Mouse (Mus musculus) adrenal gland (tissue): ENCODE measurements around the gene Tsr3.

Source experiments
- intact Hi-C: fragments of 180-260 bp; cut with DNase I; formaldehyde crosslinking; loops from one replicate; pipeline ENCODE4 v1.15.1; 2025

Tsr3 gene

GRCm38 (mm10) chr17:25243131-25243780 lies 3.3 kb downstream of the Tsr3 start:
- intact Hi-C loops = no loop called here

DNA sequence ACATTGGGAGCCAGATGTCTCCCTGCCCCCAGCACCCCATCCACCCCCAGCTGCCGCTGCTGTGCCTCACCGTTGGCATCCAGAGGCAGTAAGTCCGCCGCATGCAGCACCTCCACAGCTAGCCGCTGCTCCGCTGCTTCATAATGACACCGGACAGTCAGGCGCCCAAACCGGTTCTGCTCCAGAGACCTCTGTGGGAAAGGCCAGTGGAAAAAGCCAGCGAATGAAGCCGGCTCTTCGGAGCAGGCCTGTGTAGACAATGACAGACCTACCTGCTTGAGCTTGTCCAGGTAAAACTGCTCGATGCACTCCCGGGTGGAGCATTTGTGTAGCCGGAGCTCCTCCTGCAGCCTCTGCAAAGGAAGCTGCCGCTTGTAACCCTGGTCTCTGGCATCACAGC lies 4.3 kb downstream of the Tsr3 start:
- intact Hi-C loops = no loop called here

DNA sequence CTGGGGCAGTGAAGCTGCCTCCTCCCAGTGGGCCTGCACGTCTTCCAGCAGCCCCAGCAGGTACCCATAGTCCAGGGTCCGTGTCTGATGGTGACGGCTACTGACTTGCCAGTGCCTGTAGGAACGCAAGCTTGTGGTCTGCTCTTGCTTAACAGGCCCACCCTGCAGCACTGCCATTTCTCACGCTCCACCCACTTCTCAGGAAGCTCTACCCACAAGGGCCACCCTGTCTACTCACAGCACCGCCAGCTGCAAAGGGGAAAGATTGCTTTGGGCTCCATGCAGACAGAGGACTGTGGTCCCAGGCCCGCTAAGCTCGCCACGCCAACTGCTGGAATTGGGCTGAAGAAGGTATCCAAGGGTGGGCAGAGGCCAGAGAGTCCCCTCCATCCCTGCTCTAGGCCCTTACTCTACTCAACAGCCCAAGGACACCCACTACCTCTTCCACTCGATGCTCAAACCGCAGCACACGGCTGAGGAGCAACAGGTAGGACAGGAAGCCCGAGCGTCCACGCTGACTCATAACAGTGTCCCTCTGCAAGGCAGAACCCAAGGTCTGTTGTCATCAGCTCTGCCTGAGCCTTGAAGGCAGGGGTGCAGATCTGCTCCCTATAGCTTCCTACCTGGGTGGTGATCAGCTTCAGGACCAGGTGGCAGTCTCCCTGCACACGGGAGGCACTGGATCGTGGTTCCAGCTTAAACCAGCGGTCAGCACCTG lies 8.2 kb downstream of the Tsr3 start:
- intact Hi-C loops = no loop called here

DNA sequence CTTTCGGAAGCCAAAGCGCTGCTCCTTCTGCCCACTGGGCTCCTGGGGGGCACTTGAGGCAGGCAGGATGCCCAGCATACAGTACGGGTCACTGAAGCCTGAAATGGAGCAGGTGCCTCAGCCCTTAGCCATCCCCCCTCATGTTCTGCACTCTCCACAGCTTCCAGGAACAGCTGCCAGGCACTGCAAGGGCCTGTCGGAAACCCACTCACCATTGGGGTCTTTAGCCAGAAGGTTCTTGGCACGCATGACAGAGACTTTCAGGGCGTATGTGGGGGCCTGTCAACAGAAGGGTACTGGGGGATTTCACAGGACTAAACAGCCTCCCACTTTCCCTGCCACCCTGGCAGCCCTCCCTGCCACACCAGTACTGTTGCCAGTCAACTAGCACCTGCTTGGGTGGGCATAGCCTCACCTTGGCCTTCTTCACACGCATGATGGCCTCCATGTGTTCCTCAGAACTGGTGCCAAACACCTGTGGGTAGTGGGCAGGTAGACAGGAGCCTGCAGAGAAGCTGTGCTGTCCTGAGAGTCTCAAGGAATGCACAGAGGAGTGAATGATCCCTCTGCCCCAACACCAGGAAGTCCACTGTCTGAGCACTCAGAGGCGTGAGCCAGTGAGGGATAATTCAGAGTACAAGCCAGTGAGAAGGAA lies 10.3 kb downstream of the Tsr3 start:
- intact Hi-C loops = no loop called here

- intact Hi-C loops = no loop called here
These were observed 12.7 kb downstream of the Tsr3 start for GRCm38 (mm10) chr17:25252643-25253042.

- intact Hi-C loops = no loop called here
These were observed 13.8 kb downstream of the Tsr3 start for GRCm38 (mm10) chr17:25253760-25254159.

GRCm38 (mm10) chr17:25255110-25255509 lies 15.1 kb downstream of the Tsr3 start:
- intact Hi-C loops = no loop called here

DNA sequence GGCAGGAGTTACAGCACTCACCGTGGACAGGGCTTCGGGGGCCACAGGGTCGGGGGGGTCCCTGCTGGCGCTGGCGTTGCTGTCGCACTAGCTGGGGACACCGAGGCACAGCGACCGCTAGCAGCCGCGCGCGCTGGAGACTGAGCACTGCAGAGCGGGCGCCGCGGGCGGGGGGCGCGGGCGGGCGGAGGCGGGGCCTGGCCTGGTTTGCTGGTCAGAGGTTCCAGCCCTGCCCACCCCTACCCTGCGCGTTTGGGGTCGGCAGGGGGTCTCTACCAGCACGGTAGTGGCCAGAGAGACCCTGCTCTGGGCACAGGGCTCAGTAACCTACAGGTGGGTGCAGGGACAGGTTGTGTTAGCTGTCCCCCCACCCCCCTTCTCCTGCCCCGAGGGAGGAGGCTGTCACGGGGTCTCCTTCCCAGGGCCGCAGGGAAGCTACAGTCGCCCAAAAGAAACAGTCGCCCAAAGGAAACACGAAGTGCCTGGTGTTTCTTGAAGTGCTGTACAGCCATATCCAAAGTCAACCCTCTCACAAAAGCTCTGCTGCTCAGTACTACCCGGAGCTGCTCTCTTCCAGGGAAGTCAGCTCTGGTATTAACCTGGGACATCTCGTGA lies 16.3 kb downstream of the Tsr3 start, which contains the start of gene Baiap3:
TSS of gene Baiap3 (minus strand) at position 225 of the 615 bp plus-strand sequence.
- intact Hi-C loops = no loop called here

DNA sequence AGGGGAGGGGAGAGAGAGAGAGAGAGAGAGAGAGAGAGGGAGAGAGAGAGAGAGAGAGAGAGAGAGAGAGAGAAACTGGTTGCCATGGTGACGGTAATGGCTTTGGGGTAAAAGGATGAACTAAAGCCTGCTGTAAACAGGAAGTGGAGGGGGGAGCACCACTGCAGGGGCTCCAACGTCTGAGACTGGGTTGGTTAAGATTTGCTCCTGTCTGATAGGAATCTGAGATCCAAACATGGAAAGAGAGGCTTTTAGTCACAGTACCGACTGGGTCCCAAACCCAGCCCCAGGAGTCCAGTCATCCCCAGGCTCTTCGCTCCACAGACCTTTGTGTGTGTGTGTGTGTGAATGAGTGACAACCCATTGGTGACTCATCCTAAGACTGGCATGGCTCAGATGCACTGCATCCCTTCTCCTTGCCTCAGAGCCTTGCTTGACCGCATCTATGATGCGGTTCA lies 17.9 kb downstream of the Tsr3 start:
- intact Hi-C loops = no loop called here

GRCm38 (mm10) chr17:25264453-25264852 lies 24.5 kb downstream of the Tsr3 start:
- intact Hi-C loops = no loop called here

DNA sequence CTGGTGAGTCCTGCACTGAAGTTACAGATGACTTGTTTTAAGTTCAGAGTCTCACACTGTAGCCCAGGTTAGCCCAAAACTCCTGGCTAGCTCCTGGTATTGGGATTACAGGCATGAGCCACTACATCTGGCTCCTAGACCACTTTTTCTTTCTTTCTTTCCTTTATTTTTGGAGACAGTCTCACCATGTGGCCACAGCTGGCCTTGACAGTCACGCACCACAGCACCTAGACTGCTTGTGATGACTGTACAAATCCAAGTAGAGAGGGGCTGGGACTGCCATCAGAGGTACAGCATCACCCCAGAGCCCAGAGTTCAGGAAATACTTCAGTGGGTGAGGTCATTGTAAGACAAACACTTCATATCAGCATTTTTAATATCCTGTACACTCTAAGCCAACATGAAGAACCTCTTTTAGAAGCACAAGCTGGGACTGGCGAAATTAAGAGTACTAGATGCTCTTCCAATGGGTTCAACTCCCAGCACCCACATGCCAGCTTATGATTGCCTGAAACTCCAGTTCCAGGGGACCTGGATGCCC lies 30.9 kb downstream of the Tsr3 start:
- intact Hi-C loops = loop anchor here (5.0 kb wide), 2 partner anchors 79 to 149 kb away; partner anchors contain the start of gene Ptx4

GRCm38 (mm10) chr17:25272326-25272725 lies 32.4 kb downstream of the Tsr3 start:
- intact Hi-C loops = loop anchor here (5.0 kb wide), 2 partner anchors 80 to 150 kb away; partner anchors contain the start of gene Ptx4

DNA sequence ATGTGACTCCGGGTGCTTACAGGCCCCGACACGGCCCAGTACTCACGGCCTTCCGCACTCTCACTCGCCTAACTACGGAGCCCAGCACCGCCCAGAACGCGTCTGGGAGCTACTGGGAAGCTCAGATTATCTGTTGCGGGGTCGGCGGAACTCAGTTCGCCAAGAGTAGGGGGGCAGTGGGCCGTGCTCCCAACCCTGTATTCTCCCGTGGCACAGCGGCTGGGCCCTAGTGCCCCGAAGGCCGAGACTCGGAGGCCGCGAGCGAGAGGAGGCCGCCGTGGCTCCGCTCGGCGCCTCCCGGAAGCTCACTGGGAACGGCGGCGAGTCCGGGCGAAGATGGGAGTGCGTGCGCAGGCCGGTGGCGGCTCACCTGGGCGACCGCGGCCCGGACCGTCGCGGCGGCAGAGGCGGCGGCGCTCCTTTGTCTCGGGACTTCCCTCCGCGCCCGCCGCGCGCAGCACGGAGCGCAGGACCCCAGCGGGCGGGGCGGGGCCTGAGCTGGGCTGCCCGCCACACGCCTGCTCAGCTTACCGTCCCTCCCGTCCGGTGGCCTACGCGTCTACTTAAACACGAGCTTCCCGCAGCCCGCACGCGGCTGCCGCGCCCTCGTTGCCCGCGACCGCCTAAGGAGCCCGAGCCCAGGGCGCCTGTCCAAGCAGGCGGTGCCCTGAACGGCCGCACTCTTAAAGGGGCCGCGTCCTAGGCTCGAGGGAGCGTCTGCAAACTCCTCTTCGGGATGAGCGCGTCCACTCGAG lies 33.2 kb downstream of the Tsr3 start:
- intact Hi-C loops = loop anchor here (5.0 kb wide), 2 partner anchors 81 to 151 kb away; partner anchors contain the start of gene Ptx4

DNA sequence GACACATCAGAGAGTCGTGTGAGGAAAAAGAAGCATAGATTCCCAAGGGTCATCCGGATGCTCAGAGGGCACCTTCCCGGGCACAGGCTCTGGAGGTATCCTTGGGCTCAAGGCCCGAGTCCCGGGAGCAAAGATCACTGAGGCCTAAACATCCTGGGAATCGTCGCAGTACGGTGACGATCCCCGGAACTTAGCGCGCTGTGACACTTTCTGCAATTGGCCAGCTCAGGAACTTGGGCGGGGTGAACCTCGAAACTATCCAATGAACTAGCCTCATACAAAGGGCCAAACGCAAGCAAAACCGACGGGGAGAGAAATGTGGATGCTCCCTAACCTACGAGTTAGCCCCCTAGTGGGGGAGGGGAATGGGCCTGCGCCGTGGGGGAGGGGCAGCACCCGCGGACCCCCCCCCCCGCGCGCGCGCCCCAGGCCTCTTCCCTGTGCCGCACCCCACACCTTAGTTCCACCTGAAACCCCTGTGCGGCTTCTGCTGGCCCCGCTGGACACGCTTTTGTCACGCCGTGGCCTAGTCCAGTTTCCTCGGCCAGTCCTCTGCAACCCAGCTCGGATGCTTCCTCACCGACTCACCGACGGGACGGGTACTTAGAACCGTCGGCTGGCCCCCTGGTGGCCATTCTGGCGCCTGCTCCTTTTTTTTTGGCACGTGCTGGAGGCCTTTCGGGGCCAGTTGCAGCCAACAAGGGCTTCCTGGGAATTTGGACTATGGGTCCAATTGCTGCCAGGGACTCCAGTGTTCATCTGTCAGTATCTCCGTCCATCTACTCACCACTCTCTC lies 33.9 kb downstream of the Tsr3 start:
- intact Hi-C loops = loop anchor here (5.0 kb wide), 2 partner anchors 82 to 152 kb away; partner anchors contain the start of gene Ptx4

- intact Hi-C loops = loop anchor here (5.0 kb wide), 2 partner anchors 82 to 152 kb away; partner anchors contain the start of gene Ptx4
These were observed 34.8 kb downstream of the Tsr3 start, which contains the start of gene Ube2i for GRCm38 (mm10) chr17:25274571-25275346. Gene Ube2i, minus strand, starts transcription at chr17:25274622.

DNA sequence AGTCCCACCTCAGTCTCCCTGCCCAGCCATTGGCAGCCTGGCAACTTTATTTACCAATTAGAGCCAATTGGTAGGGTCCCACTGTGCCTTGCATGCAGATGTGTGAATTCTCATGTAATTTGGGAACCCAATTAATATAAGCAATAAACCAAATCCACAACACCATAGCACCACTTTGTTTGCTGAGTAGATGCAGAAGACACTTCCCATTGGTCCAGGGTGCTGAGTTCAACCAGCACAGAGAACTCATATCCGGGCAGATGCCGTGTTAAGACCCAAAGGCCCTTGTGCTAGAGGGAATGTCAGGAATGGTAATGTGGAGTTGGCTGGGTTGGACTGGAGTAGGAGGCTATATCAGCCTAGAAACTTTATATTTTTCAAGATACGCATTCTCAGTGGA lies 35.9 kb downstream of the Tsr3 start:
- intact Hi-C loops = no loop called here

DNA sequence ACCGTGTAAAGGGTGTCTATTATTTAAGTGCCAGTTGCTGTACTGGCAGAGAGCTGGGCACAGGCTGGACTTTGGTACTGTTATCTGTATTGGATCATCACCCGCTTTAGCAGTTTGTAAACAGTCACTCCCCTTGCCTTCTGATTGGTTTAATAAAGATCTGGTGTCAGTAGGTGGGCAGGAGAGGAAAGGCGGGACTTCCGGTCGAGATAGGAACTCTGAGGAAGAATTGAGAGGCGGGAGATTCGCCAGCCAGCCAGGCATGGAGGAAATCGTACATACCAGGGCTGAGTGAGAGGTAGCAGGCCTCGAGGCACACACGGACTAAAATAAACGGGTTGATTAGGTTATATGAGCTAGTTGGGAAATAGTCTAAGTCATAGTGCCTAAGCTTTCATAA lies 42.2 kb downstream of the Tsr3 start:
- intact Hi-C loops = no loop called here

GRCm38 (mm10) chr17:25285033-25285432 lies 45.1 kb downstream of the Tsr3 start:
- intact Hi-C loops = no loop called here

GRCm38 (mm10) chr17:25288842-25289241 lies 48.9 kb downstream of the Tsr3 start:
- intact Hi-C loops = no loop called here
